Mouse (Mus musculus): ENCODE measurements around the gene Nebl. TPM values are rescaled to one million over a fixed set of nuclear protein-coding genes. Genes with fewer than 3 reads are reported as not detected.

Gene Nebl
- total and polyA plus RNA-seq, 3 experiments: 4.7 to 5.4 TPM; not detected in 1

DNA sequence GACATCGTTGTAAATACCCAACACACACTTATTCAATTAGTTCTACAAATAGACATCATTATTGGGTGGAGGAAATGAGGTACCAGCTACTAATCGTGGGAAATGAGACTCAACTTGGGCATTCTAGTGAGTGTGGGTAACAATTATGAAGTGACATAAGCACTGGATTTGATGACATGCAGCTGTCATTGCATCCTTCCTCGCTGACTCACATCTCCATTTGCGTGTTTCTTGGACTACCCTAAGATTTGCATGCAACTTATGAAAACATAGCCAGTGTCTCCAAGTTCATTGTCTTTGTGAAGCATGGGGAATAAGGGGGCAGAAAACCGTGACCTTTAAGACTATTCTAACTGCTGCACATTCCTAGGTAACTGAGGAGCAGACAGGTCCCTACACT lies 339.9 kb downstream of the Nebl start:
- Histone ChIP-seq H3K9me3 (replicated peaks; ENCODE audit: insufficient read depth, low read length) (no peaks in the 10 kb centered on the region), H3K79me2 (ENCODE audit: control insufficient read depth, insufficient read depth, low read length, poor library complexity) (no peaks in the 10 kb centered on the region), H3K4me1 (ENCODE audit: control insufficient read depth in 1 of 2, insufficient read depth in 2 of 2, low read length in 2 of 2) (no peaks in the 10 kb centered on the region; a peak in 1 of 4 replicates), H3K27me3 (ENCODE audit: control insufficient read depth in 1 of 2, insufficient read depth in 2 of 2, low read length in 2 of 2) (no peaks in the 10 kb centered on the region), H3K9ac (ENCODE audit: control insufficient read depth, low read depth, low read length, poor library complexity, severe bottlenecking) (no peak overlapping the region), H3K4me3 (ENCODE audit: control insufficient read depth in 1 of 2, insufficient read depth in 1 of 2, low read depth in 2 of 2, low read length in 2 of 2) (no peak overlapping the region), H3K27ac (ENCODE audit: control insufficient read depth, low read depth, low read length) (no peak overlapping the region), H3K36me3 (ENCODE audit: control insufficient read depth in 1 of 2, insufficient read depth in 2 of 2, low read length in 2 of 2) (no peaks in the 10 kb centered on the region; a peak in 1 of 4 replicates)
- TF ChIP-seq BHLHE40 (IDR thresholded peaks at IDR 0.05; ENCODE audit: borderline replicate concordance, low read depth, low read length): no peak
- TF ChIP-seq RAD21 (IDR thresholded peaks at IDR 0.05; ENCODE audit: low read depth, low read length): no peak
- no peak for TF ChIP-seq TAL1 (IDR thresholded peaks at IDR 0.05; ENCODE audit: low read length)
- TF ChIP-seq POLR2AphosphoS2 (IDR thresholded peaks at IDR 0.05; ENCODE audit: low read length): no peak
- TF ChIP-seq MEF2A (IDR thresholded peaks at IDR 0.05; ENCODE audit: extremely low read depth, insufficient replicate concordance, low read depth, low read length, poor library complexity, severe bottlenecking): no peak
- no peak for TF ChIP-seq POLR2A (IDR thresholded peaks at IDR 0.05; ENCODE audit: control insufficient read depth in 1 of 2, insufficient read depth in 1 of 2, low read depth in 1 of 2, low read length in 2 of 2, poor library complexity in 1 of 2)
- no peak for TF ChIP-seq MAFK (IDR thresholded peaks at IDR 0.05; ENCODE audit: borderline replicate concordance, low read depth, low read length)
- no peak for TF ChIP-seq ZNF384 (IDR thresholded peaks at IDR 0.05; ENCODE audit: low read depth, low read length)
- no peak for TF ChIP-seq TBP (IDR thresholded peaks at IDR 0.05; ENCODE audit: low read depth, low read length)
- TF ChIP-seq MXI1 (IDR thresholded peaks at IDR 0.05; ENCODE audit: low read depth, low read length): no peak
- no peak for TF ChIP-seq ELF1 (IDR thresholded peaks at IDR 0.05; ENCODE audit: low read depth, low read length)
- no peak for TF ChIP-seq POLR2AphosphoS5 (IDR thresholded peaks at IDR 0.05; ENCODE audit: borderline replicate concordance, low read depth, low read length)
- no peak for DNase-seq (ENCODE audit: low read depth, low spot score)

DNA sequence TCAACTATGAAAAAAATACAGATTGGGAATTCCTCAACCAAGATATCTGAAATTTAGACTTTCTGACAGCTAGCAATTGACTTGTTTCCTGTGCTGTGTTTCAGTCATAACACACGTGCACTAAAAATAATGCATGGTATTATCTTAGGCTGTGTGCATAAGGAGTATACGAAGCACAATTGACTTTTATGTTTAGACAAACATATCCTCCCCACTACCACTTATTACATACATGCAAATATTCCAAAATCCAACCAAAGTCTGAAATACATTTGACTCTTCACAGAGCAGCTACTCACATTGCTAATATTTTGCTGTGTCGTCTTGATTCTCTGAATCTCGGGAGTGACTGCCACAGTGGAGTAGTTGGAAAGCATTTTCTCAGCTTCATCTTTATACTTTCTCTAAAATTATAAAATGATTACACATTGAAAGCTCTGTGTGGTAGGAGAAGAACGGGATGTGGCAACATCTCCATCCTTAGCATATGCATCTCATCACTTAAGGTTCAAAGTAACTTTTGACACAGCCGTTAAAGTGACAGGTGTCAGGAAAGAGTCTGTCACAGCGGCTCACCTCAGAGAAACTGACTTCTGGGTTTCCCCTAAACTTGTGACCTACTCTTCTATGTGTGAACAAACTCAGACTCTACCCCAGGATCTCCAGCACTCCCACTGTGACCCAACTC lies 340.6 kb downstream of the Nebl start:
- Histone ChIP-seq H3K4me3 (ENCODE audit: control insufficient read depth in 1 of 2, insufficient read depth in 1 of 2, low read depth in 2 of 2, low read length in 2 of 2) (no peak overlapping the region), H3K4me1 (ENCODE audit: control insufficient read depth in 1 of 2, insufficient read depth in 2 of 2, low read length in 2 of 2) (no peaks in the 10 kb centered on the region), H3K79me2 (ENCODE audit: control insufficient read depth, insufficient read depth, low read length, poor library complexity) (no peaks in the 10 kb centered on the region), H3K27ac (ENCODE audit: control insufficient read depth, low read depth, low read length) (no peak overlapping the region), H3K27me3 (ENCODE audit: control insufficient read depth in 1 of 2, insufficient read depth in 2 of 2, low read length in 2 of 2) (no peaks in the 10 kb centered on the region), H3K36me3 (ENCODE audit: control insufficient read depth in 1 of 2, insufficient read depth in 2 of 2, low read length in 2 of 2) (no peaks in the 10 kb centered on the region; a peak in 1 of 4 replicates), H3K9me3 (replicated peaks; ENCODE audit: insufficient read depth, low read length) (no peaks in the 10 kb centered on the region), H3K9ac (ENCODE audit: control insufficient read depth, low read depth, low read length, poor library complexity, severe bottlenecking) (no peak overlapping the region)
- no peak for TF ChIP-seq POLR2AphosphoS2 (IDR thresholded peaks at IDR 0.05; ENCODE audit: low read length)
- no peak for TF ChIP-seq E2F4 (IDR thresholded peaks at IDR 0.05; ENCODE audit: borderline replicate concordance, low read depth, low read length)
- TF ChIP-seq ZNF384 (IDR thresholded peaks at IDR 0.05; ENCODE audit: low read depth, low read length): no peak
- TF ChIP-seq USF2 (IDR thresholded peaks at IDR 0.05; ENCODE audit: borderline replicate concordance in 1 of 2, insufficient read depth in 1 of 2, low read depth in 1 of 2, low read length in 2 of 2): no peak
- no peak for TF ChIP-seq ZKSCAN1 (IDR thresholded peaks at IDR 0.05; ENCODE audit: low read depth, low read length)
- no peak for TF ChIP-seq CHD2 (IDR thresholded peaks at IDR 0.05; ENCODE audit: low read length)
- TF ChIP-seq CHD1 (IDR thresholded peaks at IDR 0.05; ENCODE audit: low read depth, low read length): no peak
- no peak for TF ChIP-seq MXI1 (IDR thresholded peaks at IDR 0.05; ENCODE audit: low read depth, low read length)
- TF ChIP-seq EP300 (IDR thresholded peaks at IDR 0.05; ENCODE audit: low read depth in 1 of 2, low read length in 2 of 2): no peak
- TF ChIP-seq TBP (IDR thresholded peaks at IDR 0.05; ENCODE audit: low read depth, low read length): no peak
- TF ChIP-seq MAX (IDR thresholded peaks at IDR 0.05; ENCODE audit: low read length): no peak
- DNase-seq (ENCODE audit: low read depth, low spot score): no peak
